Comparison of ENCODE assay signal across 12 mouse cellular contexts in genomic region chr16:14258856-14259255, GRCm38 (mm10). TPM values are rescaled to one million over a fixed set of nuclear protein-coding genes. Genes with fewer than 3 reads are reported as not detected.
DNase-seq lines count a peak whose midpoint lies in the region; ATAC-seq and TF ChIP-seq lines count a peak whose summit lies in the region.
"Had no signal": no experiment of that assay in that cellular context is flagged by ENCODE, and none has a peak within 500 bp of the region (broad histone marks: within the 10 kb centered on the region; RNA-seq: fewer than 3 reads in every experiment).

No protein-coding gene starts in this region.

- no peak for TF ChIP-seq POLR2A in lung, adult 2 months (IDR thresholded peaks at IDR 0.05; ENCODE audit: borderline replicate concordance, extremely low read depth, low read depth, low read length)

- no peak for TF ChIP-seq CTCF in lung, adult 2 months (IDR thresholded peaks at IDR 0.05; ENCODE audit: insufficient read depth, low read length)
- no peak for TF ChIP-seq CTCF in kidney, postnatal 0 days (IDR thresholded peaks at IDR 0.05; ENCODE audit: low read depth)
- TF ChIP-seq CTCF in left cerebral cortex, adult 2 months (IDR thresholded peaks at IDR 0.05), result no peak

- WGBS in lung, adult 2 months, result 64% methylated on average over 2 of the region's 2 CpGs
- WGBS in kidney, postnatal 0 days, result 18% methylated on average over 2 of the region's 2 CpGs
- WGBS in forebrain, embryonic 13.5 days, result 73% methylated on average over 2 of the region's 2 CpGs

- no peaks in the 10 kb centered on the region for H3K4me1 ChIP-seq in lung, adult 2 months (ENCODE audit: control insufficient read depth, insufficient read depth, low read length)
- H3K4me1 ChIP-seq in kidney, postnatal 0 days (replicated peaks; ENCODE audit: insufficient read depth, low read length), result no peaks in the 10 kb centered on the region
- H3K4me1 ChIP-seq in forebrain, embryonic 13.5 days, result no peaks in the 10 kb centered on the region

- H3K4me3 ChIP-seq in lung, adult 2 months (replicated peaks; ENCODE audit: extremely low read depth, low read depth, low read length), result no peak overlapping the region
- no peak overlapping the region for H3K4me3 ChIP-seq in kidney, postnatal 0 days (replicated peaks; ENCODE audit: low read depth, low read length)
- no peak overlapping the region for H3K4me3 ChIP-seq in left cerebral cortex, adult 2 months
- no peak overlapping the region for H3K4me3 ChIP-seq in forebrain, embryonic 13.5 days

- H3K27ac ChIP-seq in kidney, postnatal 0 days, result no peak overlapping the region
- no peak overlapping the region for H3K27ac ChIP-seq in left cerebral cortex, adult 2 months
- no peak overlapping the region for H3K27ac ChIP-seq in forebrain, embryonic 13.5 days
- H3K27ac ChIP-seq: liver, embryonic 14.5 days had no signal

- H3K9ac ChIP-seq in kidney, postnatal 0 days (ENCODE audit: low read depth, low read length), result no peak overlapping the region
- no peak overlapping the region for H3K9ac ChIP-seq in forebrain, embryonic 13.5 days
- H3K9ac ChIP-seq: liver, embryonic 14.5 days had no signal

- DNase-seq in lung, adult 18-20 months, result peak; percentile 27 to 36
- no peak for DNase-seq in lung, adult 2 months
- DNase-seq in gastrocnemius, postnatal 25 days, result peak; percentile 85
- peak; percentile 45 for DNase-seq in kidney, postnatal 0 days (ENCODE audit: low spot score)
- peak; percentile 88 for DNase-seq in skeletal muscle tissue, adult 2 months (ENCODE audit: low read depth, low spot score)
- no peak for DNase-seq in left cerebral cortex, adult 2 months (ENCODE audit: extremely low spot score in 1 of 2, low spot score in 2 of 2)
- DNase-seq in cerebellum, adult 9-11 months, result no peak
- DNase-seq: cerebellum, adult 8-10 months; thymus, adult 2 months had no signal

- no peaks in the 10 kb centered on the region for H3K9me3 ChIP-seq in kidney, postnatal 0 days (replicated peaks; ENCODE audit: low read length)
- no peaks in the 10 kb centered on the region for H3K9me3 ChIP-seq in forebrain, embryonic 13.5 days (replicated peaks)

- no peaks in the 10 kb centered on the region for H3K36me3 ChIP-seq in kidney, postnatal 0 days (ENCODE audit: insufficient read depth, low read length)
- no peaks in the 10 kb centered on the region for H3K36me3 ChIP-seq in forebrain, embryonic 13.5 days (ENCODE audit: poor library complexity, severe bottlenecking)

- intact Hi-C loops in left cerebral cortex, adult 2 months (cut with DNase I), result no loop called here

- ATAC-seq in kidney, postnatal 0 days (replicated peaks; ENCODE audit: low FRiP score, low read depth), result peak; percentile 69
- ATAC-seq in forebrain, embryonic 13.5 days, result no peak

- H3K27me3 ChIP-seq in kidney, postnatal 0 days (ENCODE audit: insufficient read depth, low read length), result no peaks in the 10 kb centered on the region
- H3K27me3 ChIP-seq in forebrain, embryonic 13.5 days, result no peaks in the 10 kb centered on the region
- H3K27me3 ChIP-seq: CH12.LX had no signal

- no peak overlapping the region for H3K4me2 ChIP-seq in kidney, postnatal 0 days (ENCODE audit: low read length)
- no peak overlapping the region for H3K4me2 ChIP-seq in forebrain, embryonic 13.5 days

RNA-seq across cellular contexts. Expression of gene Myh11, which starts 32.3 kb away (rescaled TPM):
- 25.1 and 42.6 TPM in 2 replicates for polyA plus RNA-seq in lung, adult 2 months (2012; rRNA removed)
- total RNA-seq in gastrocnemius, postnatal 25 days (2021), result 10 to 100 TPM; 15.0 to 31.6 TPM
- 11.5 and 12.6 TPM in 2 replicates for polyA plus RNA-seq in kidney, postnatal 0 days (2015; fragmentation: Nextera tagmentation; extraction: Ambion mirVana)
- 1 to 10 TPM; 4.7 to 5.0 TPM for total RNA-seq in left cerebral cortex, adult 2 months (2021)
- polyA plus RNA-seq in forebrain, embryonic 13.5 days (2015; fragmentation: Nextera tagmentation; extraction: Ambion mirVana), result 0.05 and 0.18 TPM in 2 replicates

RNA-seq across cellular contexts. Expression of gene Fopnl, which starts 58.3 kb away (rescaled TPM):
- 21.0 and 33.3 TPM in 2 replicates for polyA plus RNA-seq in lung, adult 2 months (2012; rRNA removed)
- 10 to 100 TPM; 61.1 to 62.4 TPM for total RNA-seq in gastrocnemius, postnatal 25 days (2021)
- polyA plus RNA-seq in kidney, postnatal 0 days (2015; fragmentation: Nextera tagmentation; extraction: Ambion mirVana), result 144 and 149 TPM in 2 replicates
- total RNA-seq in left cerebral cortex, adult 2 months (2021), result 10 to 100 TPM; 48.6 to 50.0 TPM
- 205 and 209 TPM in 2 replicates for polyA plus RNA-seq in forebrain, embryonic 13.5 days (2015; fragmentation: Nextera tagmentation; extraction: Ambion mirVana)

Comparison
In these comparisons a context has a peak if more than half of its experiments do, and no peak if none do; other contexts are left out.
1. DNase-seq: peak in lung, adult 18-20 months (2 of 2), gastrocnemius, postnatal 25 days (single experiment), kidney, postnatal 0 days (single experiment) and skeletal muscle tissue, adult 2 months (single experiment); none in lung, adult 2 months (single experiment), left cerebral cortex, adult 2 months (0 of 2) and cerebellum, adult 9-11 months (single experiment).
2. RNA of gene Myh11, which starts 32.3 kb away (polyA plus RNA-seq): 25.1 to 42.6 TPM in lung, adult 2 months and 11.5 to 12.6 TPM in kidney, postnatal 0 days; 0.05 to 0.18 TPM in forebrain, embryonic 13.5 days; every median in the first group is over 10 times any median in the second.